Mouse (Mus musculus) liver, embryonic 14.5 days (tissue): ENCODE measurements around the gene Nme2.

ENCODE experiments used
- CTCF ChIP-seq: IDR thresholded peaks from 2 replicates; pipeline ENCODE4 v1.5.1; 2016; ENCODE audit warnings: antibody characterized with exemption, low read depth, control low read depth
- EP300 ChIP-seq: IDR thresholded peaks from 2 replicates; pipeline ENCODE4 v1.6.1; 2016; ENCODE audit warnings: antibody characterized with exemption, low read depth

- TF ChIP-seq EP300 (no peak), CTCF (no peak)
Observed at GRCm38 (mm10) chr11:93996306-93997140, 40.5 kb upstream of the Nme2 start.
